In genomic region chr2:163089475-163090123, GRCm38 (mm10) we compare ENCODE assay signal across 13 mouse cellular contexts. TPM values are rescaled to one million over a fixed set of nuclear protein-coding genes. Genes with fewer than 3 reads are reported as not detected.
DNase-seq lines count a peak whose midpoint lies in the region; ATAC-seq and TF ChIP-seq lines count a peak whose summit lies in the region.
"Had no signal": no experiment of that assay in that cellular context is flagged by ENCODE, and none has a peak within 500 bp of the region (broad histone marks: within the 10 kb centered on the region; RNA-seq: fewer than 3 reads in every experiment).

No protein-coding gene starts in this region.

- POLR2A ChIA-PET in Patski (lab: Charles Lee), result no interaction called here

- H3K4me2 ChIP-seq in intestine, postnatal 0 days (replicated peaks; ENCODE audit: low read depth), result no peak overlapping the region
- H3K4me2 ChIP-seq in intestine, embryonic 15.5 days (replicated peaks), result no peak overlapping the region
- H3K4me2 ChIP-seq in midbrain, embryonic 14.5 days (ENCODE audit: low read length), result no peak overlapping the region
- H3K4me2 ChIP-seq: hindbrain, embryonic 12.5 days; limb, embryonic 15.5 days; neural tube, embryonic 13.5 days had no signal

- no peaks in the 10 kb centered on the region for H3K36me3 ChIP-seq in intestine, postnatal 0 days (ENCODE audit: control insufficient read depth, insufficient read depth)
- no peaks in the 10 kb centered on the region for H3K36me3 ChIP-seq in intestine, embryonic 15.5 days
- H3K36me3 ChIP-seq in midbrain, embryonic 14.5 days (ENCODE audit: control insufficient read depth, insufficient read depth, low read length), result no peaks in the 10 kb centered on the region
- H3K36me3 ChIP-seq: hindbrain, embryonic 12.5 days; limb, embryonic 15.5 days; neural tube, embryonic 13.5 days had no signal

- CTCF ChIA-PET in Patski (lab: Charles Lee), result interaction anchor here (0.6 to 1.9 kb wide), 7 partner anchors 12 to 167 kb away, joined by 3 to 8 read pairs (median 4); no protein-coding TSS in a partner anchor

- H3K9me3 ChIP-seq in intestine, postnatal 0 days (ENCODE audit: control insufficient read depth), result no peaks in the 10 kb centered on the region
- H3K9me3 ChIP-seq in intestine, embryonic 15.5 days, result no peaks in the 10 kb centered on the region
- H3K9me3 ChIP-seq in midbrain, embryonic 14.5 days (ENCODE audit: control insufficient read depth, low read length), result no peaks in the 10 kb centered on the region
- H3K9me3 ChIP-seq: hindbrain, embryonic 12.5 days; limb, embryonic 15.5 days; neural tube, embryonic 13.5 days had no signal

- no peaks in the 10 kb centered on the region for H3K4me1 ChIP-seq in intestine, postnatal 0 days (replicated peaks; ENCODE audit: control insufficient read depth, insufficient read depth, low read length)
- no peaks in the 10 kb centered on the region for H3K4me1 ChIP-seq in intestine, embryonic 15.5 days (replicated peaks)
- H3K4me1 ChIP-seq in midbrain, embryonic 14.5 days (ENCODE audit: control insufficient read depth, insufficient read depth, low read length), result no peaks in the 10 kb centered on the region
- H3K4me1 ChIP-seq: hindbrain, embryonic 12.5 days; limb, embryonic 15.5 days; neural tube, embryonic 13.5 days had no signal

- no peak overlapping the region for H3K4me3 ChIP-seq in intestine, postnatal 0 days (ENCODE audit: low read depth, low read length)
- no peak overlapping the region for H3K4me3 ChIP-seq in intestine, embryonic 15.5 days (replicated peaks)
- no peak overlapping the region for H3K4me3 ChIP-seq in midbrain, embryonic 14.5 days (replicated peaks; ENCODE audit: low read depth, low read length)
- H3K4me3 ChIP-seq: hindbrain, embryonic 12.5 days; limb, embryonic 15.5 days; neural tube, embryonic 13.5 days had no signal

- H3K27me3 ChIP-seq in intestine, postnatal 0 days (replicated peaks; ENCODE audit: control insufficient read depth, insufficient read depth, low read length), result no peaks in the 10 kb centered on the region
- H3K27me3 ChIP-seq in intestine, embryonic 15.5 days (replicated peaks), result no peaks in the 10 kb centered on the region
- no peaks in the 10 kb centered on the region for H3K27me3 ChIP-seq in Patski
- no peaks in the 10 kb centered on the region for H3K27me3 ChIP-seq in midbrain, embryonic 14.5 days (ENCODE audit: control insufficient read depth, insufficient read depth, low read length)
- H3K27me3 ChIP-seq: hindbrain, embryonic 12.5 days; limb, embryonic 15.5 days; neural tube, embryonic 13.5 days had no signal

- 73% methylated on average over 5 of the region's 5 CpGs for WGBS in intestine, postnatal 0 days
- WGBS in intestine, embryonic 15.5 days, result 76% methylated on average over 5 of the region's 5 CpGs
- 73% methylated on average over 5 of the region's 5 CpGs for WGBS in midbrain, embryonic 14.5 days

- DNase-seq in A20 (ENCODE audit: low read depth, low spot score) (peak; percentile 54), Patski (ENCODE audit: low read depth, low spot score) (no peak)
- peak; percentile 52 for DNase-seq in induced T-regulatory cell, adult 2 months (ENCODE audit: low read depth)
- DNase-seq in cerebellum, postnatal 10 days, result no peak
- DNase-seq in spleen, adult 12 weeks (ENCODE audit: low spot score), result no peak
- no peak for DNase-seq in midbrain, embryonic 14.5 days

- no peak overlapping the region for H3K9ac ChIP-seq in intestine, postnatal 0 days (ENCODE audit: low read depth, low read length)
- H3K9ac ChIP-seq in intestine, embryonic 15.5 days, result no peak overlapping the region
- no peak overlapping the region for H3K9ac ChIP-seq in midbrain, embryonic 14.5 days (replicated peaks; ENCODE audit: low read length)
- H3K9ac ChIP-seq: hindbrain, embryonic 12.5 days; limb, embryonic 15.5 days; neural tube, embryonic 13.5 days had no signal

- H3K27ac ChIP-seq in intestine, postnatal 0 days (ENCODE audit: low read depth, low read length), result no peak overlapping the region
- no peak overlapping the region for H3K27ac ChIP-seq in intestine, embryonic 15.5 days
- no peak overlapping the region for H3K27ac ChIP-seq in midbrain, embryonic 14.5 days (replicated peaks; ENCODE audit: low read depth, low read length)
- H3K27ac ChIP-seq: hindbrain, embryonic 12.5 days; limb, embryonic 15.5 days; neural tube, embryonic 13.5 days had no signal

- TF ChIP-seq CTCF in intestine, postnatal 0 days (IDR thresholded peaks at IDR 0.05; ENCODE audit: low read depth), result peak; percentile 74
- TF ChIP-seq CTCF in Patski (IDR thresholded peaks at IDR 0.05), result peak; percentile 82

- in situ Hi-C loops in Patski (cut with MboI; ENCODE audit: low pct_unique_long_range_greater_than_20kb), result loop anchor here (10.0 kb wide), 1 partner anchor 165 kb away; no protein-coding TSS in a partner anchor

- no peak for ATAC-seq in intestine, postnatal 0 days
- no peak for ATAC-seq in intestine, embryonic 15.5 days
- ATAC-seq in Patski, result peak; percentile 57
- no peak for ATAC-seq in midbrain, embryonic 14.5 days (ENCODE audit: low FRiP score, low TSS enrichment)
- ATAC-seq: forebrain, embryonic 16.5 days had no signal

RNA-seq across cellular contexts. Expression of gene Gtsf1l, which starts 1.9 kb away (rescaled TPM):
- not detected in 2 replicates for polyA plus RNA-seq in intestine, postnatal 0 days (2015; fragmentation: Nextera tagmentation; extraction: Ambion mirVana)
- polyA plus RNA-seq in intestine, embryonic 15.5 days (2015; fragmentation: Nextera tagmentation; extraction: Ambion mirVana), result not detected in 2 replicates
- polyA plus RNA-seq in Patski (2021), result not detected
- not detected in 2 replicates for polyA plus RNA-seq in midbrain, embryonic 14.5 days (2014; fragmentation: Nextera tagmentation; extraction: Ambion mirVana)
- polyA plus RNA-seq: forebrain, embryonic 16.5 days; hindbrain, embryonic 12.5 days; limb, embryonic 15.5 days; neural tube, embryonic 13.5 days; urinary bladder, adult 2 months had no signal

RNA-seq across cellular contexts. Expression of gene Mybl2, which starts 35.1 kb away (rescaled TPM):
- 4.4 and 5.1 TPM in 2 replicates for polyA plus RNA-seq in intestine, postnatal 0 days (2015; fragmentation: Nextera tagmentation; extraction: Ambion mirVana)
- polyA plus RNA-seq in intestine, embryonic 15.5 days (2015; fragmentation: Nextera tagmentation; extraction: Ambion mirVana), result 25.0 and 26.2 TPM in 2 replicates
- 11.1 TPM for polyA plus RNA-seq in Patski (2021)
- 2.4 and 4.2 TPM in 2 replicates for polyA plus RNA-seq in midbrain, embryonic 14.5 days (2014; fragmentation: Nextera tagmentation; extraction: Ambion mirVana)

Comparison
In these comparisons a context has a peak if more than half of its experiments do, and no peak if none do; other contexts are left out.
1. DNase-seq: peak in A20 (single experiment) and induced T-regulatory cell, adult 2 months (single experiment); none in Patski (single experiment), cerebellum, postnatal 10 days (0 of 2), spleen, adult 12 weeks (single experiment) and midbrain, embryonic 14.5 days (single experiment).